Mouse (Mus musculus): Measurements from ENCODE around the gene Rpp38. TPM values are rescaled to one million over a fixed set of nuclear protein-coding genes. Genes with fewer than 3 reads are reported as not detected.

Rpp38 gene
- 14.2 TPM for polyA plus RNA-seq (2017; shearing (Covaris generic))

GRCm38 (mm10) chr2:3332484-3333242 is at the start of gene Rpp38:
Gene Rpp38, minus strand, starts transcription at chr2:3332643.

GRCm38 (mm10) chr2:3335611-3336301 is 3.3 kb upstream of the Rpp38 start, which contains the start of gene Acbd7:
Gene Acbd7, plus strand, starts transcription at chr2:3336168.

GRCm38 (mm10) chr2:3283602-3284472 is 48.6 kb downstream of the Rpp38 start, which contains the start of gene Nmt2:
Gene Nmt2, plus strand, starts transcription at chr2:3284212.

Other genes starting within 250 kb of the Rpp38 start
- not detected for gene Fam171a1, start 218.4 kb downstream of the Rpp38 start, polyA plus RNA-seq (2017; shearing (Covaris generic))
- 24.5 TPM for gene Nmt2, start 48.4 kb downstream of the Rpp38 start, polyA plus RNA-seq (2017; shearing (Covaris generic))
- not detected for gene Acbd7, start 3.5 kb upstream of the Rpp38 start, polyA plus RNA-seq (2017; shearing (Covaris generic))
- not detected for gene Olah, start 64.6 kb upstream of the Rpp38 start, polyA plus RNA-seq (2017; shearing (Covaris generic))
- not detected for gene Meig1, start 90.0 kb upstream of the Rpp38 start, polyA plus RNA-seq (2017; shearing (Covaris generic))
- 21.8 TPM for gene Dclre1c, start 91.5 kb upstream of the Rpp38 start, polyA plus RNA-seq (2017; shearing (Covaris generic))
- gene Suv39h2, start 142.4 kb upstream of the Rpp38 start, polyA plus RNA-seq (2017; shearing (Covaris generic)) = 5.5 TPM
- 4.5 TPM for gene Gm45902, start 180.1 kb upstream of the Rpp38 start, polyA plus RNA-seq (2017; shearing (Covaris generic))
- gene Hspa14, start 180.2 kb upstream of the Rpp38 start, polyA plus RNA-seq (2017; shearing (Covaris generic)) = 65.1 TPM
- gene Cdnf, start 180.4 kb upstream of the Rpp38 start, polyA plus RNA-seq (2017; shearing (Covaris generic)) = 0.97 TPM
- gene Fam107b, start 237.8 kb upstream of the Rpp38 start, polyA plus RNA-seq (2017; shearing (Covaris generic)) = 648 TPM